Mouse (Mus musculus): ENCODE data around the gene Tex48. TPM values are rescaled to one million over a fixed set of nuclear protein-coding genes. Genes with fewer than 3 reads are reported as not detected.

Tex48 gene
- polyA plus RNA-seq, 1 experiment from 2014 or later, result not detected

DNA sequence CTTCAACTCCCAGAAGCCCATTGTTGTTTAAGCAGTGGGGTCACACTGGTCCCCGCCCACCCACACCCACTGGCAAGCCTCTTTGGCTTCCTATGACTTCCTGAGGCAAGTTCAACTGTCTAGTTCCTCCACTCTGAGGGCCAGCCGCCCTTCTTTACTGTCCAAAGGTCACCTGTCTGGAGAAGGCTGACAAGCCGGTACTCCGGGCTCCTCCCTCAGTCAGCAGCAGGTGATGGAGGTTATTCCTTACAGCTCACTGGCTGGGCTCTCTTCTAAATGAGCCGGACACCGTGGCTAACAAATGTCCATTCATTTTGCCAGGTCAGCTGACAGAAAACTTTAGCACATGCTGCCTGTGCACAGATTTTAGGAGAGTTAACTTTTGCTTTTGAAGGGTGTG lies 21.4 kb downstream of the Tex48 start:
- 68% methylated on average over 6 of the region's 6 CpGs for WGBS
- ATAC-seq (replicated peaks; ENCODE audit: low FRiP score, low read depth) (0 out of 2 replicates have a peak, but pooled peaks have one; percentile 21), DNase-seq (ENCODE audit: low spot score) (no peak)
- Histone ChIP-seq H3K4me2 (ENCODE audit: low read length) (no peak overlapping the region), H3K27me3 (ENCODE audit: insufficient read depth, low read length) (no peaks in the 10 kb centered on the region), H3K27ac (no peak overlapping the region), H3K36me3 (ENCODE audit: insufficient read depth, low read length) (no peaks in the 10 kb centered on the region), H3K9ac (ENCODE audit: low read depth, low read length) (no peak overlapping the region), H3K4me1 (replicated peaks; ENCODE audit: insufficient read depth, low read length) (no peaks in the 10 kb centered on the region), H3K9me3 (replicated peaks; ENCODE audit: low read length) (no peaks in the 10 kb centered on the region), H3K4me3 (replicated peaks; ENCODE audit: low read depth, low read length) (no peak overlapping the region)
- no peak for TF ChIP-seq CTCF (IDR thresholded peaks at IDR 0.05; ENCODE audit: low read depth)

DNA sequence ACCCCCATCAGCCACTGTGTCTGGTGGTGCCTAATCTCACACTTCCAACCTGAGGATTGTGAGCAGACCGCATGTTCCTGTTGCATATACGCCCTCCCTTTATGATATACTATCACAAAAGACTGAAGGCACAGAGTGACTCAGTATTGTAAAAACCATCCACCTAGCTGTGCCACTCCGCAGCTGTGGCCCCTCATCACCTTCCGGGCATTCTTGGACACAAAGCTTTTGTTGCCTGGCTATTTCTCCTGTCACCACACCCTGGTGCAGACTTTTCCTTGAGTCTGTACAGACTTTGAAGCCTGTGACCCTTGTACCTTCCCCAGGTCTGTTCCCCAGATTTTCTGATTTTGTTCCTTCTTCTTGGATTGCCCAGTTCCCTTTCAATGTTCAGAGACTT lies 26.2 kb downstream of the Tex48 start:
- Histone ChIP-seq H3K9me3 (replicated peaks; ENCODE audit: low read length) (no peaks in the 10 kb centered on the region), H3K9ac (ENCODE audit: low read depth, low read length) (no peak overlapping the region), H3K4me2 (ENCODE audit: low read length) (no peak overlapping the region), H3K27me3 (ENCODE audit: insufficient read depth, low read length) (no peaks in the 10 kb centered on the region), H3K4me1 (replicated peaks; ENCODE audit: insufficient read depth, low read length) (no peaks in the 10 kb centered on the region), H3K36me3 (ENCODE audit: insufficient read depth, low read length) (no peaks in the 10 kb centered on the region), H3K4me3 (replicated peaks; ENCODE audit: low read depth, low read length) (no peak overlapping the region), H3K27ac (no peak overlapping the region)
- WGBS, result 97% methylated on average over 4 of the region's 4 CpGs
- DNase-seq (ENCODE audit: low spot score), result no peak
- no peak for ATAC-seq (replicated peaks; ENCODE audit: low FRiP score, low read depth)
- no peak for TF ChIP-seq CTCF (IDR thresholded peaks at IDR 0.05; ENCODE audit: low read depth)

GRCm38 (mm10) chr4:63595259-63595658 lies 27.0 kb downstream of the Tex48 start:
- H3K27me3 ChIP-seq (ENCODE audit: insufficient read depth, low read length), result no peaks in the 10 kb centered on the region
- 66% methylated on average over 10 of the region's 10 CpGs for WGBS
- H3K9ac ChIP-seq (ENCODE audit: low read depth, low read length), result no peak overlapping the region
- no peak overlapping the region for H3K4me2 ChIP-seq (ENCODE audit: low read length)
- no peak overlapping the region for H3K4me3 ChIP-seq (replicated peaks; ENCODE audit: low read depth, low read length)
- TF ChIP-seq CTCF (IDR thresholded peaks at IDR 0.05; ENCODE audit: low read depth), result no peak
- no peak overlapping the region for H3K27ac ChIP-seq
- no peak for ATAC-seq (replicated peaks; ENCODE audit: low FRiP score, low read depth)
- H3K4me1 ChIP-seq (replicated peaks; ENCODE audit: insufficient read depth, low read length), result no peaks in the 10 kb centered on the region
- H3K36me3 ChIP-seq (ENCODE audit: insufficient read depth, low read length), result no peaks in the 10 kb centered on the region
- no peaks in the 10 kb centered on the region for H3K9me3 ChIP-seq (replicated peaks; ENCODE audit: low read length)
- DNase-seq (ENCODE audit: low spot score), result no peak

- ATAC-seq (replicated peaks; ENCODE audit: low FRiP score, low read depth), result no peak
- 54% methylated on average over 5 of the region's 5 CpGs for WGBS
- H3K27ac ChIP-seq, result no peak overlapping the region
Observed at GRCm38 (mm10) chr4:63594459-63595110, 27.6 kb downstream of the Tex48 start.

GRCm38 (mm10) chr4:63590538-63590937 lies 31.7 kb downstream of the Tex48 start:
- no peak for DNase-seq (ENCODE audit: low spot score)
- ATAC-seq (replicated peaks; ENCODE audit: low FRiP score, low read depth), result no peak
- Histone ChIP-seq H3K27me3 (ENCODE audit: insufficient read depth, low read length) (no peaks in the 10 kb centered on the region), H3K4me3 (replicated peaks; ENCODE audit: low read depth, low read length) (no peak overlapping the region), H3K9ac (ENCODE audit: low read depth, low read length) (no peak overlapping the region), H3K4me2 (ENCODE audit: low read length) (no peak overlapping the region), H3K27ac (no peak overlapping the region), H3K4me1 (replicated peaks; ENCODE audit: insufficient read depth, low read length) (no peaks in the 10 kb centered on the region), H3K36me3 (ENCODE audit: insufficient read depth, low read length) (no peaks in the 10 kb centered on the region), H3K9me3 (replicated peaks; ENCODE audit: low read length) (no peaks in the 10 kb centered on the region)
- WGBS, result 59% methylated on average over 4 of the region's 4 CpGs
- no peak for TF ChIP-seq CTCF (IDR thresholded peaks at IDR 0.05; ENCODE audit: low read depth)

More at GRCm38 (mm10) chr4:63594459-63595110, 27.6 kb downstream of the Tex48 start:
- Histone ChIP-seq H3K4me3 (replicated peaks; ENCODE audit: low read depth, low read length) (no peak overlapping the region), H3K36me3 (ENCODE audit: insufficient read depth, low read length) (no peaks in the 10 kb centered on the region), H3K27me3 (ENCODE audit: insufficient read depth, low read length) (no peaks in the 10 kb centered on the region), H3K9ac (ENCODE audit: low read depth, low read length) (no peak overlapping the region), H3K9me3 (replicated peaks; ENCODE audit: low read length) (no peaks in the 10 kb centered on the region), H3K4me2 (ENCODE audit: low read length) (no peak overlapping the region), H3K4me1 (replicated peaks; ENCODE audit: insufficient read depth, low read length) (no peaks in the 10 kb centered on the region)
- TF ChIP-seq CTCF (IDR thresholded peaks at IDR 0.05; ENCODE audit: low read depth), result no peak
- peak; percentile 32 for DNase-seq (ENCODE audit: low spot score)

DNA sequence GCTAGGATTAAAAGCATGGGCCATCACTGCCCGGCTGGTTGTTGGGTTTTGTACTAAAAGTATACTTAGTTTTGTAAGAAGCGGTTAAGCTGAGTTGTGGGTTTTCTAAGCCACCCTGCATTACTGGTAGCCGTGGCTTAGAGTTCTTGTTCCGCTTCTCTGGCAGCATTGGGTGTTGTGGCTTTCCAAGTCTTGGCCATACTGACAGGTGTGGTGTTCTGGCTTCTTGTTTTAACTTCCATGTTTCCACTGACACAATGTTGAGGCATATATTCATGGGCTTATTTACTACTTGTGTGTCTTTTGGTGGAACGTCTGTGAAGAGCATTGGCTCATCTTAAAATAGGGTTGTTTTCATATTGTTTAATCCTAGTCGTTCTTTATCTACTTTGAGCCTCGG lies 32.2 kb downstream of the Tex48 start:
- ATAC-seq (replicated peaks; ENCODE audit: low FRiP score, low read depth), result no peak
- TF ChIP-seq CTCF (IDR thresholded peaks at IDR 0.05; ENCODE audit: low read depth), result no peak
- no peak for DNase-seq (ENCODE audit: low spot score)
- Histone ChIP-seq H3K36me3 (ENCODE audit: insufficient read depth, low read length) (no peaks in the 10 kb centered on the region), H3K9ac (ENCODE audit: low read depth, low read length) (no peak overlapping the region), H3K9me3 (replicated peaks; ENCODE audit: low read length) (no peaks in the 10 kb centered on the region), H3K4me1 (replicated peaks; ENCODE audit: insufficient read depth, low read length) (no peaks in the 10 kb centered on the region), H3K27me3 (ENCODE audit: insufficient read depth, low read length) (no peaks in the 10 kb centered on the region), H3K4me3 (replicated peaks; ENCODE audit: low read depth, low read length) (no peak overlapping the region), H3K27ac (no peak overlapping the region), H3K4me2 (ENCODE audit: low read length) (no peak overlapping the region)
- WGBS, result 82% methylated on average over 7 of the region's 7 CpGs

DNA sequence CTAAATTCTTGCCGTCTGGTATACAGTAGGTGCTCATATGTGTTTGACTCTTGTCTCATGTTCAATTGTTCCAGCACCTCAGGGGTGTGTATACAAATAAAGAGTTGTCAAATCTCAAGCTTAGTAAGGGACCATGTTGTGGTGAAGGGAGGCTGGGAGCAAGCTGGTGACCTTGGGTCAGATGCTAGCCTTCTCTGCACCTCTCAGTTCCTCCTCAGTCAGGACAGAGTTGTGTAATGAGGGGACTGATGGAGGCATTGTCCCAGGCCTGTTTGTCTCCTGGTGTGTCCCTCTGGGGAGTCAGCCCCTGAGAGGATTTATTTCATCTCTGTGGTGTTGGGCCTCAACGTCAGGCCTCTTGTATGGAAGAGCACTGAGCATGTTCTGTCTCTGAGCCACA lies 36.0 kb downstream of the Tex48 start:
- Histone ChIP-seq H3K9ac (ENCODE audit: low read depth, low read length) (no peak overlapping the region), H3K4me3 (replicated peaks; ENCODE audit: low read depth, low read length) (no peak overlapping the region), H3K4me2 (ENCODE audit: low read length) (no peak overlapping the region), H3K9me3 (replicated peaks; ENCODE audit: low read length) (no peaks in the 10 kb centered on the region), H3K27me3 (ENCODE audit: insufficient read depth, low read length) (no peaks in the 10 kb centered on the region), H3K4me1 (replicated peaks; ENCODE audit: insufficient read depth, low read length) (no peaks in the 10 kb centered on the region), H3K36me3 (ENCODE audit: insufficient read depth, low read length) (no peaks in the 10 kb centered on the region), H3K27ac (no peak overlapping the region)
- ATAC-seq (replicated peaks; ENCODE audit: low FRiP score, low read depth) (no peak), DNase-seq (ENCODE audit: low spot score) (no peak)
- WGBS, result 84% methylated on average over 2 of the region's 2 CpGs
- TF ChIP-seq CTCF (IDR thresholded peaks at IDR 0.05; ENCODE audit: low read depth), result no peak
